Comparison of ENCODE assay signal across 11 mouse cellular contexts in the genomic region with DNA sequence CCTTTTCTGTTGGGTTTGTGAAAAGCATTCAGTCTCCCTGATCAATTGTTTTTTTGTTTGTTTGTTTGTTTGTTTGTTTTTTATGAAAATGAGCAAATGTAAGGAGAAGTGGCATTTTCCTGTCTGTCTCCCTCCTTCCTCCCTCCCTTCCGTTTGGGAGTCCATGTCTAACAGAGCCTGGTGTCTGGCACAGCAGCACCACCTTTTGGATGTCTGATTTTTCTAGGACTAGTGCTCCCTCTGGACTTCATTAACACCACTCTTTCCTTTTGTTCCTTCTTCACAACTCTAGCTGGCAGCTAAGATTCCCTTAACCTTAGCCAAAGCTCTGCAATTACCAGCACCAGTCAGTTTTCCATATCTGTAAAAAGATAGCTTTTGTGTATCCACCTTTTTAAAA.
DNase-seq lines count a peak whose midpoint lies in the region; ATAC-seq and TF ChIP-seq lines count a peak whose summit lies in the region.
"Had no signal": no experiment of that assay in that cellular context is flagged by ENCODE, and none has a peak within 500 bp of the region (broad histone marks: within the 10 kb centered on the region; RNA-seq: fewer than 3 reads in every experiment).

No protein-coding gene starts in this region.

- peak in 1 of 2 experiments; percentile 15; a peak in 1 of 4 replicates for TF ChIP-seq CTCF in CH12.LX (conservative IDR thresholded peaks at IDR 0.05 in 1 of 2, IDR thresholded peaks at IDR 0.05 in 1 of 2; ENCODE audit: low read depth in 2 of 2, low read length in 2 of 2)
- TF ChIP-seq CTCF in brain, embryonic 14.5 days (IDR thresholded peaks at IDR 0.05; ENCODE audit: borderline replicate concordance, extremely low read depth, insufficient read depth, insufficient read length) = peak; percentile 28; the same call in 1 of the 2 replicates

- H3K79me2 ChIP-seq in CH12.LX (replicated peaks; ENCODE audit: control insufficient read depth, extremely low read depth, insufficient read depth, poor library complexity, severe bottlenecking) = no peaks in the 10 kb centered on the region

- intact Hi-C loops in heart, postnatal 25 days (cut with DNase I) = loop anchor here (5.0 to 10.0 kb wide), 3 partner anchors 183 to 561 kb away; partner anchors contain the start of gene P2ry1
- intact Hi-C loops in left cerebral cortex, postnatal 4 days (cut with DNase I) = no loop called here

- no peak overlapping the region for H3K4me3 ChIP-seq in CH12.LX (replicated peaks in 1 of 3; ENCODE audit: low read depth in 2 of 3, low read length in 2 of 3, poor library complexity in 1 of 3)
- H3K4me3 ChIP-seq: forebrain, embryonic 12.5 days; intestine, embryonic 15.5 days had no signal

- no peaks in the 10 kb centered on the region for H3K4me1 ChIP-seq in CH12.LX (ENCODE audit: control insufficient read depth in 1 of 2, insufficient read depth in 2 of 2)
- H3K4me1 ChIP-seq: forebrain, embryonic 12.5 days; intestine, embryonic 15.5 days had no signal

- dilution Hi-C loops in CH12.LX (cut with MboI; ENCODE audit: extremely low pct_ligation_motif_present, extremely low pct_unique_long_range_greater_than_20kb, low sequenced_read_pairs) = no loop called here

- peak; percentile 16 for TF ChIP-seq RAD21 in CH12.LX (IDR thresholded peaks at IDR 0.05; ENCODE audit: low read depth, low read length)

- H3K9me3 ChIP-seq in CH12.LX (replicated peaks; ENCODE audit: low read length) = no peaks in the 10 kb centered on the region
- H3K9me3 ChIP-seq: forebrain, embryonic 12.5 days; G1E; intestine, embryonic 15.5 days had no signal

- no peak overlapping the region for H3K27ac ChIP-seq in CH12.LX (ENCODE audit: insufficient read depth, low read depth)
- H3K27ac ChIP-seq: forebrain, embryonic 12.5 days; intestine, embryonic 15.5 days had no signal

- no peaks in the 10 kb centered on the region for H3K27me3 ChIP-seq in CH12.LX (replicated peaks)
- H3K27me3 ChIP-seq: forebrain, embryonic 12.5 days; intestine, embryonic 15.5 days had no signal

- no peaks in the 10 kb centered on the region for H3K36me3 ChIP-seq in CH12.LX (replicated peaks in 1 of 2; ENCODE audit: control insufficient read depth in 1 of 2, insufficient read depth in 1 of 2, low read length in 1 of 2)
- H3K36me3 ChIP-seq: forebrain, embryonic 12.5 days; G1E; intestine, embryonic 15.5 days had no signal

- H3K4me2 ChIP-seq in CH12.LX (ENCODE audit: insufficient read depth, low read depth, poor library complexity, severe bottlenecking) = no peak overlapping the region
- H3K4me2 ChIP-seq: forebrain, embryonic 12.5 days; intestine, embryonic 15.5 days had no signal

- TF ChIP-seq POLR2A in CH12.LX (IDR thresholded peaks at IDR 0.05; ENCODE audit: low read depth, low read length) = no peak
- no peak for TF ChIP-seq POLR2A in brain, embryonic 14.5 days (IDR thresholded peaks at IDR 0.05; ENCODE audit: borderline replicate concordance, extremely low read depth, insufficient read depth, insufficient read length, poor library complexity, severe bottlenecking)

- ATAC-seq in megakaryocyte, adult 5-6 weeks (ENCODE audit: poor library complexity, severe bottlenecking) = no peak
- ATAC-seq: intestine, embryonic 15.5 days had no signal

- DNase-seq in heart, adult 11 months = peak; percentile 77
- no peak for DNase-seq in heart, postnatal 25 days (ENCODE audit: low spot score)
- peak; percentile 20 for DNase-seq in left cerebral cortex, postnatal 4 days
- no peak for DNase-seq in left cerebral cortex, adult 8-10 months (ENCODE audit: low spot score in 2 of 2)
- DNase-seq in CH12.LX (ENCODE audit: extremely low read depth) = no peak
- DNase-seq in brain, embryonic 14.5 days (ENCODE audit: low read depth) = peak; percentile 50
- no peak for DNase-seq in left cerebral cortex, adult 11 months (ENCODE audit: low spot score)

- TF ChIP-seq EP300 in CH12.LX (IDR thresholded peaks at IDR 0.05; ENCODE audit: low read length) = no peak

- H3K9ac ChIP-seq in CH12.LX (ENCODE audit: insufficient read depth, low read depth) = no peak overlapping the region
- H3K9ac ChIP-seq: forebrain, embryonic 12.5 days; intestine, embryonic 15.5 days had no signal

- in situ Hi-C loops in CH12.LX (cut with MboI; ENCODE audit: low pct_ligation_motif_present, low pct_unique_long_range_greater_than_20kb, low sequenced_read_pairs) = no loop called here

TF ChIP-seq in CH12.LX, 34 proteins besides CTCF, POLR2A, EP300 and RAD21:
- TF ChIP-seq JUND (conservative IDR thresholded peaks at IDR 0.05; ENCODE audit: low read depth, low read length) (no peak), NELFE (IDR thresholded peaks at IDR 0.05; ENCODE audit: low read depth, low read length) (no peak), PAX5 (IDR thresholded peaks at IDR 0.05; ENCODE audit: low read length) (no peak), JUN (IDR thresholded peaks at IDR 0.05; ENCODE audit: insufficient read depth, low read depth, low read length) (no peak)

Comparison
In these comparisons a context has a peak if more than half of its experiments do, and no peak if none do; other contexts are left out.
1. DNase-seq: peak in heart, adult 11 months (single experiment), left cerebral cortex, postnatal 4 days (single experiment) and brain, embryonic 14.5 days (single experiment); none in heart, postnatal 25 days (single experiment), left cerebral cortex, adult 8-10 months (0 of 2), CH12.LX (single experiment) and left cerebral cortex, adult 11 months (single experiment).